Mouse (Mus musculus) liver, postnatal 0 days (tissue): ENCODE measurements at regions not wholly inside any gene's neighbourhood (a gene's known extent, or its start where the extent isn't known, plus 50 kb on each side); places are given as distances from the start of the nearest gene placed in this dataset.

Source experiments
- CTCF ChIP-seq: sonication (generic); IDR thresholded peaks from 2 replicates; pipeline ENCODE4 v1.5.1; 2016; ENCODE audit warnings: antibody characterized with exemption, low read depth
- EP300 ChIP-seq: IDR thresholded peaks from 2 replicates; pipeline ENCODE4 v1.6.1; 2016; ENCODE audit warnings: antibody characterized with exemption, low read depth, mild to moderate bottlenecking

DNA sequence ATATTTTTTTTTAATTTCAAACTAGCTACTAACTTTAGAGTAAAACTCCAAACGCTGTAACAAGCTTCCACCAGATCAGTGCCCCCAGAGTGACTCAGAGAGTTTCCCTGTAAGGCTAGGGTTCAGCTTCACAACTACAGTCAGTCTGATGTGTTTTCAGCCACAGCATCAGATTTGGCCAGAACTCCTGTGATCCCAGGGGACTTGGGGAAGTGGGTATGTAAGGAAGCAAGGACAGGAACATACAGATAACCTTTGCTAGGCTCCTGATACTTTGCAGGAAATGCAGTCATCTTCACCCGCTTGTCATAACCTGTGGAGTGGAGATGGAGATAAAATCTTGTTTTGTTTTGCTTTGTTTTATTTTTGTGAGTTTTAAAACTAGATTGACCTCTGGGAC is 517.5 kb upstream of the A1bg start:
- TF ChIP-seq CTCF (no peak), EP300 (no peak)
